Mouse (Mus musculus) kidney, adult 11 months (tissue): ENCODE data around the gene Cldn10.

Experiments
- DNase-seq: peaks from one replicate; pipeline ENCODE4 v3.0.0; 2022

Gene Cldn10

GRCm38 (mm10) chr14:118829331-118830095 is 41.8 kb downstream of the Cldn10 start:
- no peak for DNase-seq

DNA sequence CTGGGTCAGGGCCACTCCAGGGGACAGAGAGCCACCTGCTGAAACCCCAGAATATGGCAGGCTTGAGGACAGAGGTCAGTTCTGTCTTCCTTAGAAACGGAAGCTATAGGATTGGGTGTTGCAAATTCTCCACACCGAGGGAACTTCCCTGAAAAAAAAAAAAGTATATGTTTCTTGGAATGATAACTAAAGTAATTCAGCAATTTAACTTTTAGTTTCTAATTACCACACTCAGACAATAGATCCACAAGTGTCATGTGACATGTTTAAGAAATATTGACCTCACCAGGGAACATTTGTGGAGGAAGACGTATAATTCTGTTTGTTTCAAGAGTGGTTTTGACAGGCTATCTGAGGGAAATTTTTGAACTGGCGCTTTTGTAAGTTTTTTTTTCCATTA is 43.9 kb downstream of the Cldn10 start:
- DNase-seq = no peak

DNA sequence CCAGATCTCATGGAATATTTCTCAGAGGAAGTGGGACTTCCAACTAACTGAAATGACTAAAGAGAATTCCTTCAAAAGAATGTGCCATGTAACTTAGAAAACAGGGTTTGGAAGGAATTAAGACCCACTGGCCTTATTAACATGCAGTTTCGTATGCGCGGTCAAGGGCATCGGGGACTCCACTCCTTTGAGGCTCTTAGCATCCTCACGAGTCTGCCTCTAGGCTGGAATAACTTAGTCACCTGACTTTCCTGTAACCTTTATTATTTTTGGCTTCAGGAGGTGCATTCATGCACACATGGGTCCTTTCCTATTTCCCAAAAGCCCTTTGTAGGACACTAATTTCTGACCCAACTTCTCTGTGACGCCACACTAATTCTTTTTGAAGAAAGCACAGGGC is 45.5 kb downstream of the Cldn10 start:
- peak; percentile 33 for DNase-seq

- DNase-seq = no peak
Measured at GRCm38 (mm10) chr14:118834313-118834712, 46.6 kb downstream of the Cldn10 start.

DNA sequence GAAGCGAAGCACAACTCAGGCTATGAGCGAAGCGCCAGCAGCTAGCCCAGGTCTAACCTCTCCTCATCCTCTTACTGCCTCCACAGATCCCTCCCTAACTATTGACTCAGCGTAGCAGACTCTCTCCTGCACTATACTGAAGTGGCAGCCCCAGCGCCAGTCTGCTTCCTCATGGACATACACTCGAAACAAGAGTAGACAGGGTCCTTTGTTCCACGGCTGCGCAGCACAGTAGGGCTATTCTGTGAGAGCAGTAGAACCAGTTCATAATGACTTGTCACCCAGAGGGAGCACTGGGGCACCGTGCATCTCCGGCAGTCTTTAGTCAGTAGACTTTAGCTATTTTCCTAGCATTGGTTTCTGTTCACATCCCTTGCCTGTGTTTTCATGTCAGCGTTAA is 48.4 kb downstream of the Cldn10 start:
- no peak for DNase-seq

DNA sequence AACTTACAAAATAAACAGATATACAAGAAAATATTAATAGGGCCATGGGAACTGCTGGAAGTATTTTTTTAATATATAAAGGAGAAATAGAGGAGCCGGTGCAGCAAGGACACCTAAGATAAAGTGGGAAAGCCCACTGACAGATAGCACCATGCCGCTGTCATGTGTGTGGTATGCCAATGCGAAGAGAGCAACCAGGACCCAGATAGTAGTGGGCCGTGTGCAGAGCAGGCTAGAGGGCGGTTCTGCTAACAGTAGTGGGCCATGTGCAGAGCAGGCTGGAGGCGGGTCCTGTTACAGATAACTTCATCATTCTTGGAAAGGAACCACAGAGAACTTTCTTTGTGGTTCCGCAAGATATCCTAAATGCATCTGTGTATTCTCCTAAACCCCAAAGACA is 49.0 kb downstream of the Cldn10 start:
- DNase-seq = no peak

GRCm38 (mm10) chr14:118838556-118839120 is 50.9 kb downstream of the Cldn10 start:
- no peak for DNase-seq

DNA sequence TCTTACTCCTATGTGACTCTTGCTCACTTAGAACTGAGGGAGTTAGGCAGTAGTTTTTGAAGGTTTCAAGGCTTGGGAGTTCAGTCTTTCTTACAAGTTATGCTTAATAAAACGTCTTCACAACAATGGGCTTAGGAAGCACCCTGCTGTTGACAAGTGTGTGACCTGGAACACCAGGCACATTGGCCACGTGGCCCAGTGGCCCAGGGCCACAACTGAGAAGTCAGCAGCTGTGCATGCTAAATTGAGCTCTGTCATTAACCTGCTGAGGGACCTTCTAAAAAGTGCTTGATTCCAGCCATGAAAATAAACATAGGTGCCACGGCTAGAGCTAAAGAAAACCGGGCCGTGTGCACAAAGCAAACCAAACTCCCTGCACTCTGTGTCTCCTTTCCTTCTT is 51.7 kb downstream of the Cldn10 start:
- peak; percentile 68 for DNase-seq

DNA sequence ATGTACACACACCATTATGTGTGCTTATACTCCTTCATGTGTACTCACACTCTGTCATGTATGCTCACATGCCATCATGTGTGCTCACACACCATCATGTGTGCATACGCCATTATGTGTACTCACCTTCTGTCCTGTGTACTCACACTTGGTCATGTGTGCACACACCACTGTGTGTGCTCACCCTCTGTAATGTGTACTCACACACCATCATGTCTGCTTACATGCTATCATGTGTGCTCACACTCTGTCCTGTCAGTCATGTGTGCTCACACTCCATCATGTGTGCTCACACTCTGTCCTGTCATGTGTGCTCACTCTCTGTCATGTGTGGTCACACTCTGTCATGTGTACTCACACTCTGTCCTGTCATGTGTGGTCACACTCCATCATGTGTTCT is 52.3 kb downstream of the Cldn10 start:
- DNase-seq = no peak

DNA sequence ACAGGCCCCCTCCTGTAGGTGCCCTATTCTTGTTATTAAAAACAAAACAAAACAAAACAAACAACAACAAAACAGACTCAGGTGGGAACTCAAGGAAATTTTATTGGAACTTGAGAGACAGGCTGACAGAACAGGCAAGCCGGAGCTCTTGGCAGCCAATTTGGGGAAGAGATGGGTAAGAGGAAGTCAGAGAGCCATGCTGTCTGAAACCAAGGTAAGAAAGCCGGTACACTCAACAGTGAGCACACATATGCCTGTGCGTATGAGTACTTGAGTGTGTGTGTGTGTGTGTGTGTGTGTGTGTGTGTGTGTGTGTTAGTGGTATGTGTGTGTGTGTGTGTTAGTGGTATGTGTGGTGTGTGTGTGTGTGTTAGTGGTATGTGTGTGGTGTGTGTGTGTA is 54.6 kb downstream of the Cldn10 start:
- no peak for DNase-seq

GRCm38 (mm10) chr14:118846834-118847233 is 59.1 kb downstream of the Cldn10 start:
- DNase-seq = no peak

GRCm38 (mm10) chr14:118848171-118848570 is 60.5 kb downstream of the Cldn10 start:
- DNase-seq = no peak

GRCm38 (mm10) chr14:118850011-118850695 is 62.4 kb downstream of the Cldn10 start:
- DNase-seq = no peak

- no peak for DNase-seq
Measured at GRCm38 (mm10) chr14:118850696-118851035, 63.0 kb downstream of the Cldn10 start.

DNA sequence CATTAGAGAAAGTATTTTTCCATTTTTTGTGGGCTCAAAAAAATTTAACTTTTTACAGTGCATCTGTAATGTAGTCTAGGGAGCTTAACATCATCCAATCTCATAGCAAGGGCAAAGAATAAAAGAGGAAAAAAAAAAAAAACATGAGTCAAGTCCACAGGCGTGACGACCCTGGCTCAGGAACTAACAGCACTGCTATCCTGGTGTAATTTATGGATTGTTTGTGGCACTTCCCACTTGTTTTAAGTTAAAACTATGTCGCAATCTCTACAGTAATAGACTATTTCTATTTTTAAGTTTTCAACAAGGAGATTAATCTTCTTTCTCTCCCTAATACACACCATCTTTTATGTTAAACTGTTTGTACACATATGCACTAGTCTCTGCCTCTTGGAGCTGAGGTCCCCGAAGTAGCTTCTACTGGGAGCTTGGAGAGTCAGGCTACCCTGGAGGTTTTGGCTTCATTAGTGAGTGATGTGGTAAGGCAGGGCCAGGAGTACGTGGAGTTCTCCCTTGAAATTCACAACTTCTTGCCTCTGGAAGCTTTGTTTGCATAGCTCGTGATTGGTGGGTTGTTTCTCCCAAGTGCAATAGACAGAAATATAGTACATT is 63.9 kb downstream of the Cldn10 start:
- no peak for DNase-seq

DNA sequence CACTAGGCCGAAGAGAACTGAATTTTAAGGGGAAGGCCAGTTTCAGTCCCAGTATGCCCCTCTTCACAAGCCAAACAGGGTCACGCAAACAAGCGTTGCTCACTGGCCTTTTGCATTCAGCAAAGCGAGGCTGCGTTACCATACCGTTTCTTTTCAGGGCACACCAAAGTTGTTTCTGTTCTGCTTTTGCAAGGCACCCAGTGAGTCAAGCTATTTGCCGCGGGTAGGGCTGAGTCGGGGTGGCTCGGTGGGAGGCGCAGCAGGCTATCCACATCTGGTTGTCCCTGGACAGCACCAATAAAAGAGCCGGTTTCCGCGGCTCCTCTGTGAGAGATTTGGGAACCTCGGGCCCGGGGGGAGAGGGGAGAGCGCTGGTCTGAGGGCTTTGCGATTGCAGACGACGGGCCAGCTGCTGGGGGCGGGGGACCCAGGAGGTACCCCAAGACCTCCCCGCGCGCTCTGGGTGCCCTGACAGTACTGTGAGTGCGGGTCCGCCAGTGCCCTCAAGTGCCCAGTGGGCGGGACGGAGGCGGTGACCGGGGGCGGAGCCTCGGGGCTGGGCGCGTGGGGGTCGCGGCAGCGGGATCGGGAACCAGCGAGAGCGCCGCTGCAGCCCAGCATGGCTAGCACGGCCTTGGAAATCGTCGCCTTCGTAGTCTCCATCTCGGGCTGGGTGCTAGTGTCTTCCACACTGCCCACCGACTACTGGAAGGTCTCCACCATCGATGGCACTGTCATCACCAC is 66.8 kb downstream of the Cldn10 start:
- DNase-seq = peak; percentile 49

GRCm38 (mm10) chr14:118855141-118855800 is 67.6 kb downstream of the Cldn10 start:
- no peak for DNase-seq

GRCm38 (mm10) chr14:118856563-118856962 is 68.9 kb downstream of the Cldn10 start:
- DNase-seq = no peak

DNA sequence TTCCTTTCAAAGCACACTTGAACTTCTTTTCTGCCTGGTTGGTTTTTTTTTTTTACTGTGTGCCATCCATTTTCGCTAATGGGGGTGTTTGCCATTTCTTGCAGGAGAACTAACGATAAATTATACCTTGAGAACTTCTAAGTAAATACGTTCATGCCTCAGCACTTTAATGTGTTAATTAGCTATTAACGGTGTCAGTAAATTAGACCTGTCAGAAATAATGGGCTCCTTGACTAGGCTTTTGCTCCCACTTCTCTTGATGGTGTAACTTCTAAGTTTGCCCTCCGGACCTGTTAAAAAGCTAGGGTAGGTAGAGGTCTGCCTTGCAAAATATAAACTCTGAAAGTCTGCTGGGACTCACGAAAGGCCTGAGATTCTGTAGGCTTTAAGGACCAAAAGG is 70.6 kb downstream of the Cldn10 start:
- no peak for DNase-seq

GRCm38 (mm10) chr14:118862253-118862652 is 74.5 kb downstream of the Cldn10 start:
- DNase-seq = no peak

- no peak for DNase-seq
Measured at GRCm38 (mm10) chr14:118864905-118865304, 77.2 kb downstream of the Cldn10 start.

GRCm38 (mm10) chr14:118866014-118866811 is 78.5 kb downstream of the Cldn10 start:
- no peak for DNase-seq
